Mouse (Mus musculus) embryo, embryonic 10 days (tissue): Measurements from ENCODE around the gene Prf1.
A peak's percentile ranks its signal among the peaks of the same experiment; 100 is the strongest.

Experiments
- DNase-seq: peaks from one replicate; pipeline ENCODE4 v3.0.0-alpha.2; 2015; ENCODE audit warnings: low spot score

Gene Prf1

GRCm38 (mm10) chr10:61290016-61290415 lies 7.6 kb upstream of the Prf1 start:
- DNase-seq = no peak

GRCm38 (mm10) chr10:61290479-61290878 lies 7.2 kb upstream of the Prf1 start:
- DNase-seq = no peak

GRCm38 (mm10) chr10:61294242-61294641 lies 3.4 kb upstream of the Prf1 start:
- DNase-seq = no peak

GRCm38 (mm10) chr10:61296713-61297445 lies 754 bp upstream of the Prf1 start:
- no peak for DNase-seq

GRCm38 (mm10) chr10:61300996-61301395 lies 3.4 kb downstream of the Prf1 start:
- DNase-seq = no peak

GRCm38 (mm10) chr10:61304046-61304445 lies 6.4 kb downstream of the Prf1 start:
- no peak for DNase-seq

- DNase-seq = no peak
These were observed 8.4 kb downstream of the Prf1 start for GRCm38 (mm10) chr10:61305928-61306590.

GRCm38 (mm10) chr10:61308706-61309320 lies 11.2 kb downstream of the Prf1 start:
- peak; percentile 23 for DNase-seq

GRCm38 (mm10) chr10:61312159-61312558 lies 14.5 kb downstream of the Prf1 start:
- no peak for DNase-seq

GRCm38 (mm10) chr10:61312754-61313153 lies 15.1 kb downstream of the Prf1 start:
- no peak for DNase-seq

GRCm38 (mm10) chr10:61313750-61314149 lies 16.1 kb downstream of the Prf1 start:
- no peak for DNase-seq

- DNase-seq = no peak
These were observed 17.8 kb downstream of the Prf1 start for GRCm38 (mm10) chr10:61315324-61315880.

GRCm38 (mm10) chr10:61318527-61318926 lies 20.9 kb downstream of the Prf1 start:
- no peak for DNase-seq

- no peak for DNase-seq
These were observed 27.1 kb downstream of the Prf1 start for GRCm38 (mm10) chr10:61324717-61325116.

GRCm38 (mm10) chr10:61325782-61326328 lies 28.2 kb downstream of the Prf1 start:
- peak; percentile 33 for DNase-seq

GRCm38 (mm10) chr10:61327545-61327944 lies 29.9 kb downstream of the Prf1 start:
- no peak for DNase-seq

- DNase-seq = peak; percentile 44
These were observed 31.3 kb downstream of the Prf1 start for GRCm38 (mm10) chr10:61328927-61329326.

GRCm38 (mm10) chr10:61331046-61331445 lies 33.4 kb downstream of the Prf1 start:
- no peak for DNase-seq

- no peak for DNase-seq
These were observed 36.9 kb downstream of the Prf1 start for GRCm38 (mm10) chr10:61334545-61334944.

GRCm38 (mm10) chr10:61336137-61336536 lies 38.5 kb downstream of the Prf1 start:
- DNase-seq = peak; percentile 97

- no peak for DNase-seq
These were observed 39.0 kb downstream of the Prf1 start for GRCm38 (mm10) chr10:61336592-61336991.

- no peak for DNase-seq
These were observed 40.0 kb downstream of the Prf1 start for GRCm38 (mm10) chr10:61337665-61338064.

- DNase-seq = no peak
These were observed 41.6 kb downstream of the Prf1 start for GRCm38 (mm10) chr10:61339216-61339615.
